Mouse (Mus musculus) MEL (cell line): Measurements from ENCODE around the gene Gm20388.

Experiments
- CHD1 ChIP-seq: IDR thresholded peaks from 2 replicates; pipeline ENCODE4 v1.6.1; 2012; ENCODE audit warnings: low read depth, mild to moderate bottlenecking, inconsistent platforms, low read length, improper control_type of control experiment
- CTCF ChIP-seq, 3 experiments: IDR thresholded peaks in 2 of 3; conservative IDR thresholded peaks in 1 of 3; 2 replicates each; pipeline ENCODE4 v1.5.1; 2011 to 2012; ENCODE audit warnings: low read length in 3 of 3, low read depth in 2 of 3, mild to moderate bottlenecking in 2 of 3, improper control_type of control experiment in 1 of 3, inconsistent platforms in 1 of 3, mixed read lengths in 1 of 3, moderate library complexity in 1 of 3; ENCODE audit not compliant: control insufficient read depth in 1 of 3, insufficient read depth in 1 of 3, poor library complexity in 1 of 3, severe bottlenecking in 1 of 3
- HCFC1 ChIP-seq: IDR thresholded peaks from 2 replicates; pipeline ENCODE4 v1.6.1; 2012; ENCODE audit warnings: low read depth, mild to moderate bottlenecking, inconsistent platforms, low read length, improper control_type of control experiment, moderate library complexity
- MAX ChIP-seq: IDR thresholded peaks from 2 replicates; pipeline ENCODE4 v1.6.1; 2011; ENCODE audit warnings: low read length, improper control_type of control experiment
- RCOR1 ChIP-seq: IDR thresholded peaks from 2 replicates; pipeline ENCODE4 v1.6.1; 2012; ENCODE audit warnings: low read depth, mild to moderate bottlenecking, inconsistent platforms, low read length, improper control_type of control experiment
- TBP ChIP-seq: IDR thresholded peaks from 2 replicates; pipeline ENCODE4 v1.8.0; 2011; ENCODE audit warnings: low read depth, low read length, improper control_type of control experiment

GRCm38 (mm10) chr8:123374239-123374578 is 3463.6 kb downstream of the Gm20388 start:
- TF ChIP-seq TBP: no peak
- TF ChIP-seq CTCF (IDR thresholded peaks at IDR 0.05 in 2 of 3, conservative IDR thresholded peaks at IDR 0.05 in 1 of 3; ENCODE audit: control insufficient read depth in 1 of 3, insufficient read depth in 1 of 3, low read depth in 2 of 3, low read length in 3 of 3, poor library complexity in 1 of 3, severe bottlenecking in 1 of 3): no peak
- no peak for TF ChIP-seq CHD1
- TF ChIP-seq HCFC1: peak; percentile 72
- TF ChIP-seq RCOR1: no peak
- TF ChIP-seq MAX: no peak
